Mouse (Mus musculus) adrenal gland, adult 2 months (tissue): ENCODE results near the gene Celf1. TPM values are rescaled to one million over a fixed set of nuclear protein-coding genes. Genes with fewer than 3 reads are reported as not detected.

Source experiments
- DNase-seq: peaks from one replicate; pipeline ENCODE4 v3.0.0; 2021
- polyA plus RNA-seq: library from polyadenylated mRNA; depleted of rRNA; stranded (reverse); fragments of >200 nt; gene quantifications from 2 replicates; pipeline ENCODE4 v1.2.3, GENCODE M21; 2012; rRNA removed
- total RNA-seq, 2 experiments: library from RNA; stranded (reverse); gene quantifications; 2 replicates each; pipeline ENCODE4 v1.2.3; 2021

The Celf1 gene
- total and polyA plus RNA-seq, 3 experiments, result 24.2 to 88.4 (median 82.8) TPM

DNA sequence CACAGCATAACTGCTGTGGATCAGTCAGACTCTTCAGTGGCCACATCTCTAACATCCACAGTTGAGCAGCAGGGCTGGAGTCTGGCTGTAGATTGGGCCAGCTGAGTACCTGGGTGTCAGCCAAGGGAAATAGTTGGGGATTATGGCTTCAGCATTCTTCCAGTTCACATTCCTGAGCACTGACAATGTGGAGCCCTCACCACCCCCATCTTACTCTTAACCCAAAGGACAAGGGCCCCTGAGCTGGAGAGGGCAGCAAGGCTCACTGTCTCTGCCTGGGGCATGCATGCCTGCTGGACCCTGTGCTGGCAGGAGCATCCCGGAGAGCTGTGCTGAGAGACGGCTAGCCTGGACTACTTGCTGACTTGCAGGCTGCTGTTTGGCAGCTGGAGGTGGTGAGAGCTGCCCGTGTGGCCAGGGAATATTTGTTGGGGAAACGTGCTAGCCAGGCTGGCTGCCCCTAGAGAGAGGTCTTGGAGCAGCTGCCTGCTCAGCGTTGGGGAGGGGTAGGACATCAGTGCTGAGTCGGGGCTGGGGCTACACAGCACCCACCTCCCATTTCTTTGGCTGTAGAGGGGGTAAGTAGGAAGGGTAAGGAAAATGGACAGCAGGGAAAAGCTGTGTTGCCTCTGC is 121.8 kb downstream of the Celf1 start:
- DNase-seq, result no peak

- no peak for DNase-seq
These were observed 122.8 kb downstream of the Celf1 start for GRCm38 (mm10) chr2:91062779-91063606.

GRCm38 (mm10) chr2:91064211-91064610 is 124.0 kb downstream of the Celf1 start:
- DNase-seq, result no peak

GRCm38 (mm10) chr2:91065544-91065943 is 125.4 kb downstream of the Celf1 start:
- DNase-seq, result peak; percentile 66

DNA sequence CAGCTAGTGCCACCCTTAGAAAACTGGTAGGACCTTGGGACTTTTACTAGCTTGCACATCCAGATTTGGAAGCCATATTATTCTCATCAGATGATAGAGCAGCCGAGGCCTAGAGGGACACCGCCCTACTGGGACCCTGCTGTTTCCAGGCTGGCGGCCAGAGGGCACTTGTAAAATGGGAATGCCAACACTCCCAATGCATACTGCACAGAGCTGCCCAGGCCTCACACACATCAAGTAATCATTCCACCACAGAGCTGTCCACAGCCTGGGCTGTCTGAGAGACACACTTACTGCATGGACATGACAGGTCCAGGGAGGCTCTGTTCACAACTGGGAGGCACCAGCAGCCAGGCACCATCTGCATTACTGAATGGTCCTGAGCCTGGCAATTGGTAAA is 126.3 kb downstream of the Celf1 start:
- DNase-seq, result no peak

- DNase-seq, result no peak
These were observed 128.1 kb downstream of the Celf1 start for GRCm38 (mm10) chr2:91068162-91068871.

GRCm38 (mm10) chr2:91068872-91069165 is 128.6 kb downstream of the Celf1 start:
- no peak for DNase-seq

Other genes with a start within 250 kb of the Celf1 start
- 10 to 100 TPM; 36.1 to 52.2 TPM for gene Fnbp4, start 195.0 kb upstream of the Celf1 start, total RNA-seq
- 22.8 and 27.0 TPM in 2 replicates for gene Fnbp4, start 195.0 kb upstream of the Celf1 start, polyA plus RNA-seq
- 1 to 10 TPM; 1.1 to 1.3 TPM for gene Agbl2, start 157.7 kb upstream of the Celf1 start, total RNA-seq
- 0.51 and 0.58 TPM in 2 replicates for gene Agbl2, start 157.7 kb upstream of the Celf1 start, polyA plus RNA-seq
- 100 to 1,000 TPM; 264 to 267 TPM for gene Mtch2, start 93.2 kb upstream of the Celf1 start, total RNA-seq
- gene Mtch2, start 93.2 kb upstream of the Celf1 start, polyA plus RNA-seq, result 28.9 and 36.0 TPM in 2 replicates
- gene C1qtnf4, start 54.5 kb upstream of the Celf1 start, total RNA-seq, result 1 to 10 TPM; 1.6 to 1.9 TPM
- 13.8 and 19.6 TPM in 2 replicates for gene C1qtnf4, start 54.5 kb upstream of the Celf1 start, polyA plus RNA-seq
- 10 to 100 TPM; 30.0 to 31.2 TPM for gene Kbtbd4, start 35.6 kb upstream of the Celf1 start, total RNA-seq
- 15.6 and 20.2 TPM in 2 replicates for gene Kbtbd4, start 35.6 kb upstream of the Celf1 start, polyA plus RNA-seq
- 100 to 1,000 TPM; 337 to 401 TPM for gene Ndufs3, start 35.6 kb upstream of the Celf1 start, total RNA-seq
- gene Ndufs3, start 35.6 kb upstream of the Celf1 start, polyA plus RNA-seq, result 176 and 178 TPM in 2 replicates
- gene Rapsn, start 95.2 kb downstream of the Celf1 start, total RNA-seq, result 1 to 10 TPM in 1 of 2 experiments, under 1 TPM in 1; 0.72 to 3.1 TPM
- 3.8 and 5.0 TPM in 2 replicates for gene Rapsn, start 95.2 kb downstream of the Celf1 start, polyA plus RNA-seq
- gene Psmc3, start 113.6 kb downstream of the Celf1 start, total RNA-seq, result 100 to 1,000 TPM; 235 to 255 TPM
- 28.1 and 31.9 TPM in 2 replicates for gene Psmc3, start 113.6 kb downstream of the Celf1 start, polyA plus RNA-seq
- gene Slc39a13, start 130.0 kb downstream of the Celf1 start, total RNA-seq, result 10 to 100 TPM; 27.7 to 36.7 TPM
- gene Slc39a13, start 130.0 kb downstream of the Celf1 start, polyA plus RNA-seq, result 60.4 and 66.7 TPM in 2 replicates
- 1 to 10 TPM; 5.0 to 7.1 TPM for gene Spi1, start 142.0 kb downstream of the Celf1 start, total RNA-seq
- gene Spi1, start 142.0 kb downstream of the Celf1 start, polyA plus RNA-seq, result 17.6 and 21.9 TPM in 2 replicates
- under 1 TPM; 0.07 to 0.09 TPM for gene Mybpc3, start 177.8 kb downstream of the Celf1 start, total RNA-seq
- gene Mybpc3, start 177.8 kb downstream of the Celf1 start, polyA plus RNA-seq, result not detected in 2 replicates
- gene Madd, start 243.5 kb downstream of the Celf1 start, total RNA-seq, result 10 to 100 TPM; 18.5 to 20.0 TPM
- 8.9 and 9.0 TPM in 2 replicates for gene Madd, start 243.5 kb downstream of the Celf1 start, polyA plus RNA-seq